Mouse (Mus musculus) inflammation-experienced regulatory T-cells, adult 6 months (primary cell): ENCODE results near the gene Apba3. TPM values are rescaled to one million over a fixed set of nuclear protein-coding genes. Genes with fewer than 3 reads are reported as not detected.
A peak's percentile ranks its signal among the peaks of the same experiment; 100 is the strongest.
"Not testable (repeated sequence)": the region's sequence is repeated elsewhere in the genome, so short reads cannot be mapped to it uniquely, and the experiment has no call there.

Source experiments
- ATAC-seq: one replicate; pipeline ENCODE4 v1.8.0; 2017
- polyA plus RNA-seq, 3 experiments: library from polyadenylated mRNA; unstranded; fragments of 100-300 nt; shearing (Covaris generic); gene quantifications; one replicate each; pipeline ENCODE4 v1.2.1; 2017

The Apba3 gene
- 10 to 100 TPM in 2 of 3 experiments, 1 to 10 TPM in 1; 9.9 to 12.4 (median 12.3) TPM for polyA plus RNA-seq

GRCm38 (mm10) chr10:81266211-81267105 lies at the start of gene Apba3, which contains the start of gene Mrpl54:
Gene Apba3, plus strand, starts transcription at chr10:81266960.
Gene Mrpl54, minus strand, starts transcription at chr10:81266934.
- peak; percentile 87 for ATAC-seq

GRCm38 (mm10) chr10:81217267-81217666 lies 49.5 kb upstream of the Apba3 start:
- ATAC-seq = peak; percentile 43

- peak; percentile 63 for ATAC-seq
Observed at GRCm38 (mm10) chr10:81217964-81218363, 48.8 kb upstream of the Apba3 start.

DNA sequence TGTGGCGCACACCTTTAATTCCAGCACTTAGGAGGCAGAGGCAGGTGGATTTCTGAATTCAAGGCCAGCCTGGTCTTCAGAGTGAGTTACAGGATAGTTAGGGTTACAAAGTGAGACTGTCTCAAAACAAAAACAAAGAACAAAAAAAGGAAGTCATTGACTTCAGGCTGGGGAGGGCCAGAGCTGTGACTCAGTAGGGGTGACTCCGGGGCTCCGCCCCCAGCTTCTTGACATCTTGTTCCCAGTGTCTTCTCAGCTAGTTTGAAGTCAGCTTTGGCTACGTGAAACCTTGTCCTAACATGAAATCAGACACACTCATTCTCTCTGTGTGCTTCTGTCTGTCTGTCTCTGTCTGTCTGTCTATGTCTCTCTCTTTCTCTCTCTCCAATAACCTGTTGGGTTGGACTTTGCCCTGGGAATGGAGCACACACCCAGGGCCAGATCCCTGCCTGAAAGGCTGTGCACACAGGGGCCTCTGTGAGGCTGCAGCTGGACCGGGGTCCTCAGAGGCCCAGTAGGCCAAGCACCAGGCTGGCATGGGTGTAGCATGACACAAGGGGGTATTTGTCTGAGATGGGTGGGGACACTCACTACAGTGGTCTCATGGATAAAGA lies 45.3 kb upstream of the Apba3 start:
- ATAC-seq = no peak

GRCm38 (mm10) chr10:81223731-81224130 lies 43.0 kb upstream of the Apba3 start:
- ATAC-seq = not testable (repeated sequence)

GRCm38 (mm10) chr10:81229735-81230437 lies 36.9 kb upstream of the Apba3 start:
- ATAC-seq = peak; percentile 22

GRCm38 (mm10) chr10:81230438-81231332 lies 36.1 kb upstream of the Apba3 start, which contains the start of gene Atcay:
Gene Atcay, minus strand, starts transcription at chr10:81230833.
- ATAC-seq = peak; percentile 52

GRCm38 (mm10) chr10:81231436-81231835 lies 35.3 kb upstream of the Apba3 start:
- ATAC-seq = no peak

DNA sequence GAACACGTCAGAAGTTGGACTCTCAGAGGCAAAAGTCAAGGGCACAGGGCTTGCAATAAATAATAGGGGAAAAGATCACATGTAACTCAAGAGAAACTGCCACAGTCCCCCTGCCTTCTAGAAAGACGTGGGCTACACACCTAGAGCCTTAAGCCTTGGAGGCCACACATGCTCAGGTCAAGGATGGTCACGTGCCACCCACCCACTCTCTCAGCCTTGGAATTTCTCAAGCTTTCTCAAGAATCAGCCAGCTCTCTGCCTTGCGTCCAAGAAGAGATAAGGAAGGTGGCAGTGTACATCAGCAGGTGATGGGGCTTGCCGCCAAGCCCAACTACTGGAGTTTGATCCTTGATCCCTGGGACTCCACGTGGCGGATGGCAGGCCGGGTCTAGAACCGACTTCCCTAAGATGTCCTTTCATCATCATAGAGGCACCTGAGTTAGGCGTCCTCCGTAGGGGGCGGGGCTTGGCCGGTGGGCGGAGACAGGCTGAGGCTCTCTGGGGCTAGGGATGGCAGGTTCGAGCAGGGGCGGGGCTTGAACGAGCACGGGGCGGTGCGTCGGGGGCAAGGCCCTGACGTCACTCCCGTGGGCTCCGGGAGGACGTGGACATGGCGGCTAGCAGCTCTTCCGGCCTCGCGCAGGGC lies 34.1 kb upstream of the Apba3 start, which contains the start of gene Zfr2:
Gene Zfr2 (plus strand): TSS at position 576 of the 646 bp plus-strand sequence.
- ATAC-seq = peak; percentile 88

DNA sequence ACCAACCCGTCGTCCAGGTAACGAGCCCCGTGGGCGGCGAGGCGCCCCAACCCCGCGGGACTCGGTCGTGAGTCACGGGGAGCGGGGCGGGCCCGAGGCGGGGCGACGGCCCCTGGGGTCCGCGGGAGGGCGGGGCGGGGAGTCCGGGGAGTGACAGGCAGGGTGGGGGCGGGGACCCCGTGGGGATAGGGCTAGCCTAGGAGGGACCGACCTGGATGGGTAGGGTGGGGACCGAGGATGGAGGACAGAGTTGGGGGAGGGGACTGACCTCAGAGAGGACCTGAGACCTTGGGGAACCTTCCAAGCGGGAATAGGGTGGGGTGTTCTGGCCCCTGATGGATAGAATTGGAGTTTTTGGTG lies 33.6 kb upstream of the Apba3 start:
- no peak for ATAC-seq

- ATAC-seq = no peak
Observed at GRCm38 (mm10) chr10:81234206-81234605, 32.6 kb upstream of the Apba3 start.

DNA sequence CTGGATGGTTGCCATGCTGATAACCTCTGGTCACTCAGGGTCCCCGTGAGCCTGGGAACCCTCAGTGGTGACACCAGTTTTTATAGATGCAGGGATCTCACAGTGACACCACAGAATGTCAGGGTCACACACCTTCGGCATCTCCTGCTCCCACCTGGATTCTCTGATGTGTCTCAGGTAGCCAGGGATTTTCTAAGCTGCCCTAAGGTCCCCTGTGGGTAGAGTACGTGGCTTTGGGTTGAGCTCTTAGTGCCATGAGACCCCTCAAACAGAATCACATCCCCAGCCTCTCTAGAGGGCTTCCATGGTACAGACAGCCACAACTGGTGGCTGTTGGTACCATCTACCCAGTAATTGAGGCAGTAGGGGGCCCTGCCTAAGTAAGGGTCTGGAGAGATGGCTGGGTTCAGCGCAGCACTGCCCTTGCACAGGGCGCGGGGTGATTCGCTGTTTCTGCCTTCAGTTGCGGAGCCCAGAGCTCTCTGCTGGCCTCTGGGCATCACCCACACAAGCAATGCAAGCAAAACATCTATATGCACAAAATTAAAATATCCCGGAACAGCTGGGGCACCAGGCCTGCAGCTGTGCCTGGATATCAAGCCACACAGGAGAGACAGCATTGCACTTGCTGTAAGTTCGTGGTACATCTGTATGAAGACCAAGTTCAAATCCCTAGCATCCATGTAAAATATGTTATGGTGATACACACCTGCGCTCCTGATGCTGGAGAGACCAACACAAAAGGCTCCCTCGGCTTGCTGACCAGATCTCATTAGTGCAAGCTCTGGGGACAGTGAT lies 30.1 kb upstream of the Apba3 start:
- ATAC-seq = no peak

DNA sequence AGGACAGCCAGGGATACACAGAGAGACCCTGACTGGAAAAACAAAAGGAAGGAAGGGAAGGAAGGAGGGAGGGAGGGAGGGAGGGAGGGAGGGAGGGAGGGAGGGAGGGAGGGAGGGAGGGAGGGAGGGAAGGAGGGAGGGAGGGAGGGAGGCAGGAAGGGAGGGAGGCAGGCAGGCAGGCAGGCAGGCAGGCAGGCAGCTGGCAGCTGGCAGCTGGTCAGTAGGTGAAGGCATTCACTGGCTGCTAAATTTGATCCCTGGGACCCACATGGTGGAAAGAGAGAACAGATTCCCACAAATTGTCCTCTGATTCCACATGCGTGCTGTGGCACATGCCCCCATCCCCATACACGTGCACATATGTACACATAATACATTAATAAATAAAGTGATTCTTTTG lies 28.1 kb upstream of the Apba3 start:
- no peak for ATAC-seq

- peak; percentile 49 for ATAC-seq
Observed at GRCm38 (mm10) chr10:81240876-81241275, 25.9 kb upstream of the Apba3 start.

GRCm38 (mm10) chr10:81242021-81242420 lies 24.7 kb upstream of the Apba3 start:
- no peak for ATAC-seq

DNA sequence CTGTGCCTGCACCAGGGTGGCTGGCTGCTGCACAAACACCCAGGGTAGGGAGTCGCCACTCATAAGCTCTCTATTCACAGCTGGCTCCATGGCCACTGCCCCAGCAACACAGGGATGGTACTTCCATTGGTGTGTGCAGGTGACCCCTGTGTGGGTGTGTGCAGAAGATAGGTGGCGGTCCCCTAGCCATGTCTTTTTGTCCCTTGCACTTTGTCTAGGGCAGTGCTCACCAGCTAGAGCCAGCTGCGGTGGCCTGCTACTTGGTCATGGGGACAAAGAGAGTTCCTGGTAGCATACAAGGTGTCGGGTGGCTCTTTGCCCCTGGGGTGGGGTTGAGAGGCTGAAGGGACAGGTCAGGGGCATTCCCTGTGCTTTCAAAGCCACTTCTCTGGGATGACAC lies 22.6 kb upstream of the Apba3 start:
- ATAC-seq = no peak

- ATAC-seq = peak; percentile 76
Observed at GRCm38 (mm10) chr10:81244595-81244994, 22.2 kb upstream of the Apba3 start.

- ATAC-seq = no peak
Observed at GRCm38 (mm10) chr10:81245166-81245565, 21.6 kb upstream of the Apba3 start.

DNA sequence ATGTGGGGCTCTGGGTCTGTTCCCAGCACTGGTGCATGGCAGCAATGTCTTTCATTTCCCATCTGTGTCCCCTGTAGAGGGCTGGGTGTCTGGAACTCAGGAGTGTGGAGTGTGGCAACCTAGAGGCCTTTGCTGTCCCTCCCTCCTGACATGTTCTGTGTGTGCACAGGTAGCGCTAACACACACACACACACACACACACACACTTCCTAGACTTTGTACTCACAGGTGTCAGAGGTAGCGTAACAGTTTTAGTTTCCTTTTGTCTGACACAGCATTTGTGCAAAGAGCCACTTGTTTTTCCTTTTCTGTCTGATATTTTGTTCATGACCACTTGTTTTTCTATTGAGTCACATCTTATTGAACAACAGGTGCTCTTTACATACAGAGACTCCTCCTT lies 19.0 kb upstream of the Apba3 start:
- ATAC-seq = peak; percentile 70

DNA sequence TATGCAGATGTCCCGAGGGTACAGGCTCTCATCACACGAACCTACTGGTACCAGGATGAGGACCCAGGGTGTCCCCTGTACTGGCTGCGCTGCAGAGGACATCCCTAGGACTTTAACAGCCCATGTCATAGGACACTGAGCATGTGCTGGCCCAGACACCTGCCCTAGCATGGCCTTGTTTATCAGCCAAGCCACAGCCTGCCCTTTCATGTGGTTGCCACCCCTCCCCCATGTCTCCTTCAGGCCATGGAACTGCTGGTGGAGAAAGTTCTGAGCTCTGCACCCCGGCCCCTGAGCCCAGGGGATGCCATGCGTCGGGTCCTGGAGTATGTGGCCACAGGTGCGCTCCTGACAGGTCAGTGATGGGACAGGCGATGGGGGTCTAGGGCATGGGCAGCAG lies 17.3 kb upstream of the Apba3 start:
- ATAC-seq = no peak
